Mouse (Mus musculus) right cerebral cortex, postnatal 4 days (tissue): ENCODE measurements around the gene Igfn1.

ENCODE experiments used
- DNase-seq: peaks from one replicate; pipeline ENCODE4 v3.0.0-alpha.2; 2022

The Igfn1 gene

GRCm38 (mm10) chr1:135925848-135926247 is 80.3 kb downstream of the Igfn1 start:
- DNase-seq: no peak

- DNase-seq: no peak
These were observed 81.7 kb downstream of the Igfn1 start for GRCm38 (mm10) chr1:135924377-135924994.

GRCm38 (mm10) chr1:135923229-135923628 is 82.9 kb downstream of the Igfn1 start:
- no peak for DNase-seq

GRCm38 (mm10) chr1:135918644-135919407 is 87.3 kb downstream of the Igfn1 start, which contains the start of gene Pkp1:
Pkp1 (minus strand) TSS chr1:135919207.
- no peak for DNase-seq

- no peak for DNase-seq
These were observed 88.9 kb downstream of the Igfn1 start for GRCm38 (mm10) chr1:135917206-135917605.

GRCm38 (mm10) chr1:135916486-135917058 is 89.6 kb downstream of the Igfn1 start:
- DNase-seq: no peak

- no peak for DNase-seq
These were observed 92.5 kb downstream of the Igfn1 start for GRCm38 (mm10) chr1:135913657-135914056.

- DNase-seq: no peak
These were observed 96.8 kb downstream of the Igfn1 start for GRCm38 (mm10) chr1:135909381-135909780.

GRCm38 (mm10) chr1:135906736-135907135 is 99.4 kb downstream of the Igfn1 start:
- DNase-seq: no peak
